Mouse (Mus musculus): ENCODE data around the gene Gm19668. TPM values are rescaled to one million over a fixed set of nuclear protein-coding genes. Genes with fewer than 3 reads are reported as not detected.
"Not testable (repeated sequence)": the region's sequence is repeated elsewhere in the genome, so short reads cannot be mapped to it uniquely, and the experiment has no call there.

Gene Gm19668
- total RNA-seq, 4 experiments from 2014 or later = not detected

- DNase-seq (ENCODE audit: low spot score in 2 of 2) = not testable (repeated sequence)
Observed at GRCm38 (mm10) chr10:77771225-77771624, 27.7 kb downstream of the Gm19668 start, which contains the start of gene Gm3238. Gene Gm3238, minus strand, starts transcription at chr10:77771325.

GRCm38 (mm10) chr10:77769727-77770126 is 29.2 kb downstream of the Gm19668 start:
- no peak for DNase-seq (ENCODE audit: low spot score in 2 of 2)

- not testable (repeated sequence) for DNase-seq (ENCODE audit: low spot score in 2 of 2)
Observed at GRCm38 (mm10) chr10:77759582-77759981, 39.4 kb downstream of the Gm19668 start, which contains the start of gene Gm3233. Gene Gm3233, minus strand, starts transcription at chr10:77759682.

- no peak for DNase-seq (ENCODE audit: low spot score in 2 of 2)
Observed at GRCm38 (mm10) chr10:77753448-77753847, 45.5 kb downstream of the Gm19668 start.

- not testable (repeated sequence) for DNase-seq (ENCODE audit: low spot score in 2 of 2)
Observed at GRCm38 (mm10) chr10:77752312-77752711, 46.6 kb downstream of the Gm19668 start.

- DNase-seq (ENCODE audit: low spot score in 2 of 2) = not testable (repeated sequence)
Observed at GRCm38 (mm10) chr10:77751254-77751653, 47.7 kb downstream of the Gm19668 start, which contains the start of gene Gm9736. Gene Gm9736, minus strand, starts transcription at chr10:77751354.

GRCm38 (mm10) chr10:77750686-77751085 is 48.2 kb downstream of the Gm19668 start:
- not testable (repeated sequence) for DNase-seq (ENCODE audit: low spot score in 2 of 2)

Other genes starting within 250 kb of the Gm19668 start
- 10 to 100 TPM; 79.3 to 96.1 (median 86.9) TPM for gene Pttg1ip, start 217.4 kb downstream of the Gm19668 start, total RNA-seq (2022)
- 100 to 1,000 TPM; 144 to 152 (median 147) TPM for gene Sumo3, start 193.0 kb downstream of the Gm19668 start, total RNA-seq (2022)
- gene Gm49325, start 192.9 kb downstream of the Gm19668 start, total RNA-seq (2022) = 10 to 100 TPM in 3 of 4 experiments, 1 to 10 TPM in 1; 7.6 to 33.3 (median 12.1) TPM
- 10 to 100 TPM; 64.2 to 89.9 (median 76.6) TPM for gene Ube2g2, start 176.9 kb downstream of the Gm19668 start, total RNA-seq (2022)
- not detected for gene Tspear, start 112.6 kb downstream of the Gm19668 start, total RNA-seq (2022)
- not detected for gene Gm19402, start 108.4 kb downstream of the Gm19668 start, total RNA-seq (2022)
- gene Gm9508, start 101.9 kb downstream of the Gm19668 start, total RNA-seq (2022) = not detected
- gene Gm10272, start 92.5 kb downstream of the Gm19668 start, total RNA-seq (2022) = not detected
- not detected for gene Gm10024, start 87.7 kb downstream of the Gm19668 start, total RNA-seq (2022)
- not detected for gene Gm10142, start 83.3 kb downstream of the Gm19668 start, total RNA-seq (2022)
- not detected for gene Krtap12-1, start 78.5 kb downstream of the Gm19668 start, total RNA-seq (2022)
- not detected for gene Gm10100, start 72.6 kb downstream of the Gm19668 start, total RNA-seq (2022)
- gene Gm18596, start 56.5 kb downstream of the Gm19668 start, total RNA-seq (2022) = not detected
- not detected for gene Gm9736, start 47.8 kb downstream of the Gm19668 start, total RNA-seq (2022)
- gene Gm3233, start 39.5 kb downstream of the Gm19668 start, total RNA-seq (2022) = not detected
- not detected for gene Gm3238, start 27.8 kb downstream of the Gm19668 start, total RNA-seq (2022)
- gene Gm7138, start 22.2 kb downstream of the Gm19668 start, total RNA-seq (2022) = not detected
- not detected for gene Gm3250, start 16.6 kb downstream of the Gm19668 start, total RNA-seq (2022)
- gene Gm7137, start 10.9 kb downstream of the Gm19668 start, total RNA-seq (2022) = not detected
- gene Gm9639, start 4.1 kb downstream of the Gm19668 start, total RNA-seq (2022) = not detected
- gene Gm9507, start 12.7 kb upstream of the Gm19668 start, total RNA-seq (2022) = not detected
- not detected for gene Gm2696, start 15.5 kb upstream of the Gm19668 start, total RNA-seq (2022)
- not detected for gene Krtap10-4, start 28.0 kb upstream of the Gm19668 start, total RNA-seq (2022)
- not detected for gene Krtap10-10, start 36.8 kb upstream of the Gm19668 start, total RNA-seq (2022)
- gene Gm36176, start 47.7 kb upstream of the Gm19668 start, total RNA-seq (2022) = not detected
- not detected for gene Gm10318, start 53.7 kb upstream of the Gm19668 start, total RNA-seq (2022)
- gene Gm3285, start 62.8 kb upstream of the Gm19668 start, total RNA-seq (2022) = not detected
- gene Lrrc3, start 103.4 kb upstream of the Gm19668 start, total RNA-seq (2022) = 1 to 10 TPM; 4.5 to 7.7 (median 5.4) TPM
- 10 to 100 TPM; 43.0 to 47.6 (median 45.7) TPM for gene Trpm2, start 171.4 kb upstream of the Gm19668 start, total RNA-seq (2022)
- gene 1810043G02Rik, start 179.4 kb upstream of the Gm19668 start, total RNA-seq (2022) = 10 to 100 TPM; 36.6 to 46.0 (median 40.5) TPM
- 100 to 1,000 TPM; 224 to 240 (median 229) TPM for gene Pfkl, start 210.9 kb upstream of the Gm19668 start, total RNA-seq (2022)
- gene Dnmt3l, start 242.8 kb upstream of the Gm19668 start, total RNA-seq (2022) = under 1 TPM in 3 of 4 experiments, not detected in 1; 0.29 to 0.72 (median 0.30) TPM
- under 1 TPM; 0.56 to 0.93 (median 0.63) TPM for gene Aire, start 244.5 kb upstream of the Gm19668 start, total RNA-seq (2022)

All from layer of hippocampus, adult 8-10 months (tissue).